Mouse (Mus musculus): Measurements from ENCODE around the gene Atp1b1. TPM values are rescaled to one million over a fixed set of nuclear protein-coding genes. Genes with fewer than 3 reads are reported as not detected.

Atp1b1 gene
- 1,715 TPM for polyA plus RNA-seq (2015; fragmentation: Illumina TruSeq; extraction: RNeasy Lipid Tissue Mini Kit (QIAGEN cat#74804); ENCODE audit: low read depth, low replicate concordance)

GRCm38 (mm10) chr1:164458245-164458613 lies at the start of gene Atp1b1:
Gene Atp1b1, minus strand, starts transcription at chr1:164458355.

Other genes starting within 250 kb of the Atp1b1 start
- gene Slc19a2, start 209.3 kb downstream of the Atp1b1 start, polyA plus RNA-seq (2015; fragmentation: Illumina TruSeq; extraction: RNeasy Lipid Tissue Mini Kit (QIAGEN cat#74804); ENCODE audit: low read depth, low replicate concordance) = 12.7 TPM
- gene Ccdc181, start 182.8 kb downstream of the Atp1b1 start, polyA plus RNA-seq (2015; fragmentation: Illumina TruSeq; extraction: RNeasy Lipid Tissue Mini Kit (QIAGEN cat#74804); ENCODE audit: low read depth, low replicate concordance) = 28.3 TPM
- gene Nme7, start 154.2 kb downstream of the Atp1b1 start, polyA plus RNA-seq (2015; fragmentation: Illumina TruSeq; extraction: RNeasy Lipid Tissue Mini Kit (QIAGEN cat#74804); ENCODE audit: low read depth, low replicate concordance) = 26.9 TPM
- gene Blzf1, start 150.9 kb downstream of the Atp1b1 start, polyA plus RNA-seq (2015; fragmentation: Illumina TruSeq; extraction: RNeasy Lipid Tissue Mini Kit (QIAGEN cat#74804); ENCODE audit: low read depth, low replicate concordance) = 21.4 TPM

All from brain, adult 10 weeks (tissue).